Mouse (Mus musculus) hindbrain, postnatal 0 days (tissue): Measurements from ENCODE around the gene Hcar1. TPM values are rescaled to one million over a fixed set of nuclear protein-coding genes. Genes with fewer than 3 reads are reported as not detected.

ENCODE experiments used
- ATAC-seq: fragments of 200-750 bp; cut with Nextera tagmentation; 2 replicates; pipeline ENCODE4 v1.8.0; 2017; ENCODE audit warnings: mild to moderate bottlenecking, moderate TSS enrichment, moderate library complexity
- DNase-seq: peaks from one replicate; pipeline ENCODE4 v3.0.0-alpha.2; 2015; ENCODE audit warnings: low spot score
- H3K27ac ChIP-seq: fragments of 300-500 bp; sonication (generic); 2 replicates; pipeline ENCODE4 v1.5.1; 2014; ENCODE audit warnings: mild to moderate bottlenecking
- H3K27me3 ChIP-seq: fragments of 300-500 bp; sonication (generic); 2 replicates; pipeline ENCODE4 v1.6.1; 2014; ENCODE audit warnings: low read length, mixed read lengths; ENCODE audit not compliant: insufficient read depth
- H3K36me3 ChIP-seq: fragments of 300-500 bp; sonication (generic); 2 replicates; pipeline ENCODE4 v1.6.1; 2014; ENCODE audit warnings: low read length, mixed read lengths; ENCODE audit not compliant: insufficient read depth
- H3K4me1 ChIP-seq: fragments of 300-500 bp; sonication (generic); 2 replicates; pipeline ENCODE4 v1.6.1; 2014; ENCODE audit warnings: antibody characterized with exemption, low read length, mixed read lengths; ENCODE audit not compliant: insufficient read depth
- H3K4me2 ChIP-seq: fragments of 300-500 bp; sonication (generic); 2 replicates; pipeline ENCODE4 v1.6.1; 2014; ENCODE audit warnings: low read depth, mild to moderate bottlenecking, low read length, moderate library complexity, mixed read lengths
- H3K4me3 ChIP-seq: fragments of 300-500 bp; sonication (generic); 2 replicates; pipeline ENCODE4 v1.5.1; 2014; ENCODE audit warnings: low read length
- H3K9ac ChIP-seq: fragments of 300-500 bp; sonication (generic); replicated peaks from 2 replicates; pipeline ENCODE4 v1.6.1; 2014; ENCODE audit warnings: mild to moderate bottlenecking, low read length, moderate library complexity, mixed read lengths
- H3K9me3 ChIP-seq: fragments of 300-500 bp; sonication (generic); 2 replicates; pipeline ENCODE4 v1.6.1; 2016; ENCODE audit warnings: low read length, mixed read lengths
- CTCF ChIP-seq: IDR thresholded peaks from 2 replicates; pipeline ENCODE4 v1.5.1; 2016; ENCODE audit warnings: antibody characterized with exemption, control low read depth, low read depth
- WGBS: fragments of 180-500 bp; shearing (Covaris S2); extraction: QIAGEN DNeasy Blood & Tissue Kit; methylation state at CpG from one replicate; pipeline ENCODE4 v1.1.7; 2014; 5-methylcytosine and 5-hydroxymethylcytosine counted together
- polyA plus RNA-seq: library from polyadenylated mRNA; unstranded; fragments of >200 nt; fragmentation: Nextera tagmentation; extraction: Ambion mirVana; gene quantifications from 2 replicates; pipeline ENCODE4 v1.2.1, GENCODE M21; 2015
- total RNA-seq: library from RNA; depleted of rRNA; stranded (reverse); fragments of >200 nt; gene quantifications from 2 replicates; pipeline ENCODE4 v1.2.3, GENCODE M21; 2014; rRNA removed

The Hcar1 gene
- total and polyA plus RNA-seq, 2 experiments from 2014 or later, result 0.88 to 1.4 TPM

DNA sequence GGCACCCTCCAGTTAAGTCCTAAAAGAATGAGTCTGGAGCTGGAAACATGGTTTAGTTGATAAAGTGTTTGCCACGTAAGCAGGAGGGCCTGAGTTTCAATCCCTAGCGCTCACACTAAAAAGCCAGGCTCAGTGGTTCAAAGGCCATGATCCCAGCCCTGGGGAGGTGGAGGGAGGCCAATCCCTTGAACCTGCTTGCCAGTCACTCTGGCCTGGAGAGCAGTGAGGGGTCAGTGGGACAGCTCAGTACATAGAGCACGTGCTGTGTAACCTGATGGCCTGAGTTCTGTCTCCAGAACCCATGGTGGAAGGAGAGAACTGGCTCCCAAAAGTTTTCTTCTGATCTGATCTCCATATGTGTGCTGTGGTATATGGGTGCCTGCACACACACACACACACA lies 45.0 kb downstream of the Hcar1 start:
- TF ChIP-seq CTCF, result no peak
- H3K4me3 ChIP-seq, result no peak overlapping the region
- 83% methylated on average over 3 of the region's 3 CpGs for WGBS
- ATAC-seq (no peak), DNase-seq (no peak)
- no peak overlapping the region for H3K9ac ChIP-seq
- H3K27me3 ChIP-seq, result no peaks in the 10 kb centered on the region
- H3K4me2 ChIP-seq, result no peak overlapping the region
- no peaks in the 10 kb centered on the region for H3K9me3 ChIP-seq
- H3K36me3 ChIP-seq, result no peaks in the 10 kb centered on the region
- H3K27ac ChIP-seq, result no peak overlapping the region
- no peaks in the 10 kb centered on the region for H3K4me1 ChIP-seq

DNA sequence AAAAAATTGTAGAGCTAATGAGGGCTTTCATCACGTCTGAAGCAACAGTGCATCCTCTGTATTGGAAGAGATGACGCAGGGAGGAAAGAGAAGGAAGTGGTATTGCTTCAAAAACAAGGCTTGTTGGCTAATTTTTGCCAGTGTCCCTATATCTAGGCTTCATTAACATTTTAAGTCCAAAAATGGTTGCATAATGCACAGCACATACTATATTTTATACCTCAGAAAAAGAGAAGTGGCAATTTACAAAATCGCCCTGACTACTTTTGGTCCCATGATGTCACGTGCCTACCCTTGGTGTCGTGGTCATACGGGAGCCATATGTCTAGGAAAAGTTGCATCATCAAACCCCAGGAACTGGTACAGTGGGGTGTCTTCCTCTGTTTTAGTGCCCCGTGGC lies 47.5 kb downstream of the Hcar1 start:
- Histone ChIP-seq H3K27ac (no peak overlapping the region), H3K4me2 (no peak overlapping the region), H3K9ac (no peak overlapping the region), H3K27me3 (no peaks in the 10 kb centered on the region), H3K4me1 (no peaks in the 10 kb centered on the region), H3K36me3 (no peaks in the 10 kb centered on the region), H3K9me3 (no peaks in the 10 kb centered on the region), H3K4me3 (no peak overlapping the region)
- DNase-seq, result no peak
- TF ChIP-seq CTCF, result no peak
- ATAC-seq, result no peak
- WGBS, result 87% methylated on average over 7 of the region's 7 CpGs

DNA sequence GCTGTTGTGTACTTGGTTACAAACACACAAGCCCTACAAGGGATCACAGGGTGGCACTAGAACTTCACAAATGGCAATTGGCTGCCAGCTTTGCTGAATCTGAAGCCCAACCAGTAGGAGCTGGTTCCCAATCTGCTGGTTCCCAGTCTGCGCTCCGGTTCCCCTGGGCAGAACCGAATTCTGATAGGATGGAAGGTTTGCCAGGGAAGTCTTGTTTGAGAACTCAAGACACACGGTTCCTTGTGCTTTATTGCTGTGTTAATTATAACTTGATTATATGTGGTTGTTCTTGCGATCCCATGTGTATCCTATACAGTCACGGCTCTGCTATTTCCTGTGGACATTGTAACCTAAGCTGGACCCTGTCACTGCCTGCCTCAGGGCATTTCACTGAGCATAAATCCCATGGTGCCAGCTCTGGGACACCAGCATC lies 52.1 kb downstream of the Hcar1 start:
- no peaks in the 10 kb centered on the region for H3K4me1 ChIP-seq
- ATAC-seq (no peak), DNase-seq (peak; percentile 33)
- H3K4me3 ChIP-seq, result no peak overlapping the region
- H3K4me2 ChIP-seq, result no peak overlapping the region
- H3K9me3 ChIP-seq, result no peaks in the 10 kb centered on the region
- peak; percentile 48 for TF ChIP-seq CTCF
- no peak overlapping the region for H3K27ac ChIP-seq
- H3K36me3 ChIP-seq, result no peaks in the 10 kb centered on the region
- H3K9ac ChIP-seq, result no peak overlapping the region
- H3K27me3 ChIP-seq, result no peaks in the 10 kb centered on the region
- WGBS, result 71% methylated on average over 6 of the region's 6 CpGs

Other genes starting within 250 kb of the Hcar1 start
- 47.3 and 58.0 TPM in 2 replicates for gene Clip1, start 195.4 kb downstream of the Hcar1 start, total RNA-seq
- gene Clip1, start 195.4 kb downstream of the Hcar1 start, polyA plus RNA-seq, result 68.6 and 71.6 TPM in 2 replicates
- 23.9 and 26.5 TPM in 2 replicates for gene Zcchc8, start 158.9 kb downstream of the Hcar1 start, total RNA-seq
- gene Zcchc8, start 158.9 kb downstream of the Hcar1 start, polyA plus RNA-seq, result 40.0 and 46.8 TPM in 2 replicates
- 31.1 and 39.9 TPM in 2 replicates for gene Rsrc2, start 130.6 kb downstream of the Hcar1 start, total RNA-seq
- 112 and 136 TPM in 2 replicates for gene Rsrc2, start 130.6 kb downstream of the Hcar1 start, polyA plus RNA-seq
- gene Kntc1, start 130.3 kb downstream of the Hcar1 start, total RNA-seq, result 7.1 and 23.1 TPM in 2 replicates
- 4.1 and 6.9 TPM in 2 replicates for gene Kntc1, start 130.3 kb downstream of the Hcar1 start, polyA plus RNA-seq
- not detected in 2 replicates for gene Hcar2, start 14.5 kb downstream of the Hcar1 start, total RNA-seq
- not detected in 2 replicates for gene Hcar2, start 14.5 kb downstream of the Hcar1 start, polyA plus RNA-seq
- 12.7 and 16.7 TPM in 2 replicates for gene Denr, start 27.2 kb upstream of the Hcar1 start, total RNA-seq
- 123 and 136 TPM in 2 replicates for gene Denr, start 27.2 kb upstream of the Hcar1 start, polyA plus RNA-seq
- gene Gm43518, start 47.4 kb upstream of the Hcar1 start, total RNA-seq, result 0.37 TPM in 1 of 2 replicates, not detected in the other
- gene Gm43518, start 47.4 kb upstream of the Hcar1 start, polyA plus RNA-seq, result 2.2 and 3.2 TPM in 2 replicates
- gene Ccdc62, start 50.7 kb upstream of the Hcar1 start, total RNA-seq, result 1.1 and 2.0 TPM in 2 replicates
- gene Ccdc62, start 50.7 kb upstream of the Hcar1 start, polyA plus RNA-seq, result 4.8 and 5.5 TPM in 2 replicates
- gene Hip1r, start 93.6 kb upstream of the Hcar1 start, total RNA-seq, result 46.9 and 65.5 TPM in 2 replicates
- 32.6 and 33.9 TPM in 2 replicates for gene Hip1r, start 93.6 kb upstream of the Hcar1 start, polyA plus RNA-seq
- 104 and 110 TPM in 2 replicates for gene Vps37b, start 152.2 kb upstream of the Hcar1 start, total RNA-seq
- gene Vps37b, start 152.2 kb upstream of the Hcar1 start, polyA plus RNA-seq, result 94.0 and 95.1 TPM in 2 replicates
- 69.3 and 71.2 TPM in 2 replicates for gene Abcb9, start 215.8 kb upstream of the Hcar1 start, total RNA-seq
- 30.8 and 34.5 TPM in 2 replicates for gene Abcb9, start 215.8 kb upstream of the Hcar1 start, polyA plus RNA-seq
- gene Ogfod2, start 232.3 kb upstream of the Hcar1 start, total RNA-seq, result 52.0 and 110 TPM in 2 replicates
- gene Ogfod2, start 232.3 kb upstream of the Hcar1 start, polyA plus RNA-seq, result 36.0 and 38.2 TPM in 2 replicates
- gene Arl6ip4, start 236.1 kb upstream of the Hcar1 start, total RNA-seq, result 32.5 and 45.2 TPM in 2 replicates
- 115 and 121 TPM in 2 replicates for gene Arl6ip4, start 236.1 kb upstream of the Hcar1 start, polyA plus RNA-seq